Mouse (Mus musculus) gastrocnemius, adult 18-20 months (tissue): ENCODE data around the gene Vmn1r143. TPM values are rescaled to one million over a fixed set of nuclear protein-coding genes. Genes with fewer than 3 reads are reported as not detected.
"Not testable (repeated sequence)": the region's sequence is repeated elsewhere in the genome, so short reads cannot be mapped to it uniquely, and the experiment has no call there.

Experiments used
- DNase-seq: peaks from one replicate; pipeline ENCODE4 v3.0.0; 2021; ENCODE audit warnings: low spot score
- long read RNA-seq, 2 experiments: library from polyadenylated mRNA; stranded (forward); transcript quantifications; one replicate each; pipeline ENCODE4 v2.0.0; 2021
- total RNA-seq, 2 experiments: library from RNA; stranded (reverse); gene quantifications; 2 replicates each; pipeline ENCODE4 v1.2.3; 2021

The Vmn1r143 gene
- total RNA-seq = not detected
- long read RNA-seq, experiment 1 = 0 reads
- long read RNA-seq, experiment 2 = 0 reads

- not testable (repeated sequence) for DNase-seq
These were observed at the start of gene Vmn1r143 for GRCm38 (mm10) chr7:22189077-22189476. TSS of gene Vmn1r143 (plus strand) at chr7:22189377.

GRCm38 (mm10) chr7:22163935-22164334 is 25.2 kb upstream of the Vmn1r143 start, which contains the start of gene Vmn1r142:
TSS of gene Vmn1r142 (minus strand) at chr7:22164035.
- DNase-seq = not testable (repeated sequence)

GRCm38 (mm10) chr7:22201164-22201563 is 12.0 kb downstream of the Vmn1r143 start, which contains the start of gene Gm8653:
TSS of gene Gm8653 (minus strand) at chr7:22201264.
- DNase-seq = not testable (repeated sequence)

- DNase-seq = not testable (repeated sequence)
These were observed 40.2 kb downstream of the Vmn1r143 start, which contains the start of gene Gm8453 for GRCm38 (mm10) chr7:22229384-22229783. TSS of gene Gm8453 (minus strand) at chr7:22229484.

Other genes with a start within 250 kb of the Vmn1r143 start
- gene Vmn1r137, start 194.8 kb upstream of the Vmn1r143 start, total RNA-seq = not detected
- gene Vmn1r138, start 160.5 kb upstream of the Vmn1r143 start, total RNA-seq = not detected
- not detected for gene Gm6176, start 133.1 kb upstream of the Vmn1r143 start, total RNA-seq
- gene Vmn1r139, start 120.3 kb upstream of the Vmn1r143 start, total RNA-seq = not detected
- gene Gm16451, start 71.1 kb upstream of the Vmn1r143 start, total RNA-seq = not detected
- not detected for gene Gm10666, start 54.6 kb upstream of the Vmn1r143 start, total RNA-seq
- gene Vmn1r142, start 25.3 kb upstream of the Vmn1r143 start, total RNA-seq = not detected
- gene Gm8653, start 11.9 kb downstream of the Vmn1r143 start, total RNA-seq = not detected
- gene Gm8453, start 40.1 kb downstream of the Vmn1r143 start, total RNA-seq = not detected
- gene Gm4187, start 140.3 kb downstream of the Vmn1r143 start, total RNA-seq = not detected
- not detected for gene Gm8660, start 181.7 kb downstream of the Vmn1r143 start, total RNA-seq
- not detected for gene Vmn1r148, start 224.2 kb downstream of the Vmn1r143 start, total RNA-seq
- gene Vmn1r149, start 248.9 kb downstream of the Vmn1r143 start, total RNA-seq = not detected